Mouse (Mus musculus) cerebellum, adult 2 months (tissue): Measurements from ENCODE around the gene B4galnt2.

Source experiments
- CTCF ChIP-seq: fragments of 200-500 bp; IDR thresholded peaks from 2 replicates; pipeline ENCODE4 v1.5.1; 2011; ENCODE audit warnings: low read depth, mild to moderate bottlenecking, control low read depth, low read length, moderate library complexity, borderline replicate concordance; ENCODE audit not compliant: insufficient read depth
- POLR2A ChIP-seq: fragments of 200-500 bp; IDR thresholded peaks from 2 replicates; pipeline ENCODE4 v1.6.1; 2011; ENCODE audit warnings: low read length, control low read depth, borderline replicate concordance; ENCODE audit not compliant: insufficient read depth

DNA sequence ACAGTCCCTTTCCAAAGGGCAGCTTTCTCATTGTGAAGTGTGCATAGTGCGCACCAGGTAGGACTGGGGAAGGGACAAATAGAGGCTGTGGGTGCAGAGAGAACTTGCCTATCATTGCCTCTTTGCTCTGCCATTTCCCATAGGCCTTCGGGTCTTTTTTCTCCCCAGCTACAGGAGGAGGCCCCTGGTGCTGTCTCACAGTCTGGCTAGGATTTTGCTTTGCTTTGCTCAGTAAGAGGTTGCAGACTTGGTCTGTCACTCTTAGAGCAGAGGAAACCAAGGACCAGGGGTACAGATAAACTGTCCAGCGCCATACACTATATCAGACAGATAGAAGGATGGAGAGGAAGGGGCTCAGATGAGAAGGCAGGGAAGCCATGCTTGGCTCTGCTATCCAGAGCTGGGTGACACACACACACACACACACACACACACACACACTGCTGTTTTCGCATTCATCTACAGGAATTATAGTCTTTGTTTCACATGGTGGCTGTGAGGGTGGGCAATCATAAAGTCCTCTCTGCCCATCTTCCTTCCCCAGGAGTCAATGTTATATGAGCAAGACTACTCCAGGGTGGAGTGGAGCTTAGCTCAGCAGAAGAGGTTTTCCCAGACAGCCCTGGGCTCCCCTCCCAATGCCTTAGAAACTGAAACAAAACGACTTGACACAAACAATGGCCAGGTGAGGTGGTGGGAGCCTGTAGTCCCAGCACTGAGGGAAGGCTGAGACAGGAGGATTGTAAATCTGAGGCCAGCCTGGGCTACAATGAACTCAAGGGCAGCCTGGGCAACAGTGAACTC lies 73.8 kb downstream of the B4galnt2 start:
- TF ChIP-seq POLR2A (no peak), CTCF (no peak)
